Mouse (Mus musculus) ovary, postnatal 14 days (tissue): ENCODE data around the gene Vmn1r166.
"Not testable (repeated sequence)": the region's sequence is repeated elsewhere in the genome, so short reads cannot be mapped to it uniquely, and the experiment has no call there.

Experiments
- DNase-seq: peaks from one replicate; pipeline ENCODE4 v3.0.0; 2022; ENCODE audit warnings: low spot score

Vmn1r166 gene

DNA sequence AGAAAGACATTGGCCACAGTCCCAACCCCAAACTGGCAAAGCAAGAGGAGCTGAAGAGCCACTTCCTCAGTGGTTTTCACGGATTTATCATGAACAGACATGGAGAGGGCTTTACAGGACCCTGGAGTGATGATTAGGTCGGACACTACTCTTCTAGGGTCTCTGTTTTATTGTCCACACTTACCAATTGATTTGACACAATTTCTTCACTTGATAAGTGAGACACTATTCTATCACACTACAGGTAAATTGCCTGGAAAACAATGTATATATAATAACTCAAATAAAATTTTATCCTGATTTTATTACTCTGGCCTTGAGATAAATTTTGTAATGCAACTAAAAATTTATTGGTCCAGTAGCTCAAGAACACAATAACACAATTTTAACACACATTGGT, at the start of gene Vmn1r166:
Vmn1r166 (minus strand) TSS at position 101 of the 400 bp plus-strand sequence.
- DNase-seq: not testable (repeated sequence)

DNA sequence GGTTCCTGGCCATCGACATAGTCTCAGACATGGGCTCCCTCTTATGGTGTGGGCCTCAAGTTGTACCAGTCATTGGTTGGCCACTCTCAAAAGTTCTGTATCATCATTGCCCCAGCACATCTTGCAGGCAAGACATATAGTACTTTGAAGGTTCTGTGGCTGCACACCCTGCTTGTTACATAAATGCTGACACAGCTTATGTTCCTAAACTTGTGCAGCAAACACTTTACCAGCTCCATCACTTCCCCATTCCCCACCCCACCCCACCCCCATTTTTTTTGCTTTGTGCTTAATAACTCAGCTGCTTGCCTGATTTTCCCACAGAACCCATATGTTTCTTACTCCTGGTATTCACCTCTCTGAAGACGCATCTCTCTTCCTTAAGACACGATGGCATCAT, 49.4 kb upstream of the Vmn1r166 start, which contains the start of gene Nlrp4e:
Nlrp4e (plus strand) TSS at position 301 of the 400 bp plus-strand sequence.
- DNase-seq: not testable (repeated sequence)

DNA sequence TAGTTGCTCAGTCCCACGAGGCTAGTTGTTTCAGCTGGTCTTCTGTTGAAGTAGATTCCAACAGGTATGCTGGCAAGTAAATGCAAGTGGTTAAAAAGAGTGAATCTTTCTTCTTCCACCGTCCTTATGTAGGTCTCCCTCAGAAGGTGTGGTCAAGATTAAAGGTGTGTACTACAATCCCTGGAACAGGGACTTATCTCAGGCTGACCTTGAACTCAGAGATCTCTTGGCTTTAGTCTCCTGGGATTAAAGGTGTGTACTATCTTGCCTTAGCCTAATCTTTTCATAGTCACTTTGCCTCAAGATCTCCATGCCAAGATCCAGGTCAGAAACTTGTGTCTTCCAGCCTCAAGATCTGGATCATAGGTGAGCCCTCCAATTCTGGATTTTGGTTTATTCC, 27.3 kb upstream of the Vmn1r166 start, which contains the start of gene Gm6902:
Gm6902 (minus strand) TSS at position 101 of the 400 bp plus-strand sequence.
- DNase-seq: not testable (repeated sequence)

DNA sequence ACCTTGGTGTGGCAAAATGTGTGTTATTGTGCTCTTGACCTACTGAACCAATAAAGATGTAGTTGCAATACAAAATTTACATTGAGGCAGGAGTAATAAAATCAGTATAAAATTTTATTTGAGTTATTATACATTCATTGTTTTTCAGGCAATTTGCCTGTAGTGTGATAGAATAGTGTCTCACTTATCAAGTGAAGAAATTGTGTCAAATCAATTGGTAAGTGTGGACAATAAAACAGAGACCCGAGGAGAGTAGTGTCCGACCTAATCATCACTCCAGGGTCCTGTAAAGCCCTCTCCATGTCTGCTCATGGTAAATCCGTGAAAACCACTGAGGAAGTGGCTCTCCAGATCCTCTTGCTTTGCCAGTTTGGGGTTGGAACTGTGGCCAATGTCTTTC, 34.5 kb downstream of the Vmn1r166 start, which contains the start of gene Vmn1r165:
Vmn1r165 (plus strand) TSS at position 301 of the 400 bp plus-strand sequence.
- DNase-seq: not testable (repeated sequence)
